Mouse (Mus musculus): ENCODE measurements around the gene Kansl1.

DNA sequence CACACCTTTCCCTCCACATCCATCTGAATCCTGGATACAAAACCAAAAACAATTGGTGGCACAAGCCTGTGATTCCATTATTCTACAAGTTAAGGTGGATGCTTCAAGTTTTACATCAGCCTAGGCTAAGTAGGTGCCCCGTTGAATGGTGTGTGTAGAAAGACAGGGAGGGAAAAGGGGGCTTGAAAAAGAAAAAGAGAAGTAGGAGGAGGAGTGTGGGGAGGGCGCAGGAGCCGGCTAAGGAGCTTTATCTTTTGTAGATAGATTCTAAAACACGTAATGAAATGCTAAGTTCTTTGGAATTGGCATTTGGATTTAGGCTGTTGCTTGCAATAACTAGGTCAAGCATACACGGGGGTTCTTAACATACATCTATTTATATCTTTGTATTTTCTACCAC lies 67.7 kb downstream of the Kansl1 start:
- TF ChIP-seq CTCF (IDR thresholded peaks at IDR 0.05; ENCODE audit: low read depth, low read length) (no peak), EP300 (IDR thresholded peaks at IDR 0.05; ENCODE audit: insufficient read depth, low read depth, low read length) (no peak), POLR2A (IDR thresholded peaks at IDR 0.05; ENCODE audit: insufficient read depth, low read length) (no peak)

Data from ES-Bruce4 (cell line).